Comparison of ENCODE assay signal across 11 mouse cellular contexts in the genomic region with DNA sequence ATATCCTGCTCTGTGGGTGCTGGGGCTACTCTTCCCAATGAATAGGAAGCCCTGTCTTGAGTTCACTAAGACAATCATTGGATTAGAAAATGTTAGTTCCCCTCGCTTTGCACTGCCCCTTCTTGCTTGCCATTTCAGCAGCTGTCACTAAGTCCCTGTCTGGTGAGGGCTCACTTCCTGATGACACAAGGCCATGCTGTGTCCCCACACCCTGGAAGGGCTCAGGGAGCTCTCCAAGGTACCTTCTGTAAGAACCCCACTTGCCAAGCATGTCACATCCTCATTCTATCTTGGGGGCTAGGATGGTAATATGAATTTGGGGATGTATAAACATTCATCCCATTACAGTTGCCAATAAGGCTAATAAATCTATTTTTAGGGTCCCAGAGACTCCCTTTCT.
A peak's percentile ranks its signal among the peaks of the same experiment; 100 is the strongest.
DNase-seq lines count a peak whose midpoint lies in the region; ATAC-seq and TF ChIP-seq lines count a peak whose summit lies in the region.
"Had no signal": no experiment of that assay in that cellular context is flagged by ENCODE, and none has a peak within 500 bp of the region (broad histone marks: within the 10 kb centered on the region; RNA-seq: fewer than 3 reads in every experiment).

No protein-coding gene starts in this region.

- no peak for ATAC-seq in heart, postnatal 0 days (ENCODE audit: insufficient read depth, low read depth)
- peak; percentile 100 for ATAC-seq in granulocyte monocyte progenitor cell, adult 5-6 weeks (replicated peaks; ENCODE audit: poor library complexity, severe bottlenecking)

- H3K79me2 ChIP-seq in heart, adult 2 months (replicated peaks; ENCODE audit: control insufficient read depth, insufficient read depth, low read length): no peaks in the 10 kb centered on the region

- no peaks in the 10 kb centered on the region for H3K4me1 ChIP-seq in heart, postnatal 0 days (ENCODE audit: control insufficient read depth, insufficient read depth)
- H3K4me1 ChIP-seq in heart, adult 2 months (ENCODE audit: control insufficient read depth, insufficient read depth, low read length): no peaks in the 10 kb centered on the region
- H3K4me1 ChIP-seq: limb, embryonic 13.5 days had no signal

- H3K4me2 ChIP-seq in heart, postnatal 0 days (ENCODE audit: low read depth, low read length): no peak overlapping the region
- H3K4me2 ChIP-seq: limb, embryonic 13.5 days; midbrain, embryonic 11.5 days had no signal

- no peak overlapping the region for H3K27ac ChIP-seq in heart, postnatal 0 days (ENCODE audit: low read depth)
- H3K27ac ChIP-seq in heart, adult 2 months: no peak overlapping the region
- H3K27ac ChIP-seq: layer of hippocampus, adult 2 months; limb, embryonic 13.5 days had no signal

- DNase-seq in heart, postnatal 0 days (ENCODE audit: low spot score): peak; percentile 17
- no peak for DNase-seq in heart, adult 2 months
- peak; percentile 54 for DNase-seq in thymus, postnatal 0 days (ENCODE audit: low spot score)
- no peak for DNase-seq in thymus, postnatal 25 days
- DNase-seq in left cerebral cortex, postnatal 14 days (ENCODE audit: low spot score in 2 of 2): no peak
- no peak for DNase-seq in ovary, postnatal 14 days (ENCODE audit: low spot score)
- DNase-seq in cerebellum, adult 9-10 months: no peak

- no peak for TF ChIP-seq CTCF in heart, postnatal 0 days (IDR thresholded peaks at IDR 0.05; ENCODE audit: low read depth)
- TF ChIP-seq CTCF in heart, adult 2 months (IDR thresholded peaks at IDR 0.05): no peak

- no peaks in the 10 kb centered on the region for H3K9me3 ChIP-seq in heart, postnatal 0 days (replicated peaks; ENCODE audit: control insufficient read depth, low read length)
- H3K9me3 ChIP-seq: limb, embryonic 13.5 days had no signal

- no peak overlapping the region for H3K4me3 ChIP-seq in heart, postnatal 0 days (ENCODE audit: low read depth, low read length)
- no peak overlapping the region for H3K4me3 ChIP-seq in heart, adult 2 months
- H3K4me3 ChIP-seq: layer of hippocampus, adult 2 months; limb, embryonic 13.5 days had no signal

- intact Hi-C loops in heart, adult 2 months (cut with DNase I): no loop called here
- intact Hi-C loops in left cerebral cortex, postnatal 14 days (cut with DNase I): no loop called here

- no peaks in the 10 kb centered on the region for H3K36me3 ChIP-seq in heart, postnatal 0 days (replicated peaks; ENCODE audit: control insufficient read depth, insufficient read depth, low read length)
- no peaks in the 10 kb centered on the region for H3K36me3 ChIP-seq in heart, adult 2 months (ENCODE audit: control insufficient read depth, insufficient read depth, low read length)
- H3K36me3 ChIP-seq: limb, embryonic 13.5 days had no signal

- 30% methylated on average over 1 of the region's 1 CpGs for WGBS in heart, postnatal 0 days
- 19% methylated on average over 1 of the region's 1 CpGs for WGBS in heart, adult 2 months

- no peaks in the 10 kb centered on the region for H3K27me3 ChIP-seq in heart, postnatal 0 days (ENCODE audit: control insufficient read depth, insufficient read depth, low read length)
- H3K27me3 ChIP-seq in heart, adult 2 months (ENCODE audit: control insufficient read depth, insufficient read depth, low read length): no peaks in the 10 kb centered on the region
- H3K27me3 ChIP-seq: limb, embryonic 13.5 days had no signal

- TF ChIP-seq POLR2A in heart, adult 2 months (IDR thresholded peaks at IDR 0.05; ENCODE audit: insufficient read depth, low read depth, low read length): no peak

- no peak overlapping the region for H3K9ac ChIP-seq in heart, postnatal 0 days (replicated peaks; ENCODE audit: low read depth, low read length)
- H3K9ac ChIP-seq in heart, adult 2 months (ENCODE audit: low read depth, low read length): no peak overlapping the region
- H3K9ac ChIP-seq: limb, embryonic 13.5 days had no signal

- no peak for TF ChIP-seq EP300 in heart, postnatal 0 days (IDR thresholded peaks at IDR 0.05; ENCODE audit: low read depth)
- no peak for TF ChIP-seq EP300 in heart, adult 2 months (IDR thresholded peaks at IDR 0.05; ENCODE audit: insufficient read depth, low read depth, low read length)

Comparison
In these comparisons a context has a peak if more than half of its experiments do, and no peak if none do; other contexts are left out.
1. DNase-seq: peak in heart, postnatal 0 days (single experiment) and thymus, postnatal 0 days (single experiment); none in heart, adult 2 months (0 of 2), thymus, postnatal 25 days (single experiment), left cerebral cortex, postnatal 14 days (0 of 2), ovary, postnatal 14 days (single experiment) and cerebellum, adult 9-10 months (single experiment).